Mouse (Mus musculus) thymus, adult 2 months (tissue): ENCODE results near the gene Cfd.

Experiments
- CTCF ChIP-seq: fragments of 200-500 bp; IDR thresholded peaks from 2 replicates; pipeline ENCODE4 v1.5.1; 2012; ENCODE audit warnings: mild to moderate bottlenecking, control low read depth, low read length, moderate library complexity, borderline replicate concordance; ENCODE audit not compliant: control insufficient read depth, poor library complexity, insufficient read depth; ENCODE audit errors: extremely low read depth
- POLR2A ChIP-seq: fragments of 200-500 bp; IDR thresholded peaks from 2 replicates; pipeline ENCODE4 v1.6.1; 2012; ENCODE audit warnings: mild to moderate bottlenecking, low read length, control low read depth, moderate library complexity; ENCODE audit not compliant: control insufficient read depth, poor library complexity, insufficient read depth; ENCODE audit errors: extremely low read depth

DNA sequence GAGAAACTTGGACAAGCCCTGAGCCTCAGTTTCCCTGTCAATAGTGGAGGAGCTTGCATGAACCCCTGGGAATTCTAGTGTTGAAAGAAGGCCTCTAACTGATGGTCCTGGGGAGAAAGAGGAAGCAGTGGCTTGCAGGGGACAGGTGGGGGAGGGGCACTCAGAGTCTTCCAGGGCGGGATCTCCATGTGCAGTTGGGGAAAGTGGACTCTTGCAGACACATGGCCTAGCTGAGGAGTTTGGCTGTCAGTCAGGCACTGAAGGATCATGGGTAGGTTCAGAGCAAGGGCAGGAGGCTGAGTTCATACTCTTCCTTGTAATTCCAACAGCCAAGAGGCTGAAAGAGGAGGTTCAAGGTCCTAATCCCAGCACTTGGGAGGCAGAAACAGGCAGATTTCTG is 13.5 kb upstream of the Cfd start:
- TF ChIP-seq CTCF (no peak), POLR2A (no peak)
